Comparison of ENCODE assay signal across 8 mouse cellular contexts in the genomic region with DNA sequence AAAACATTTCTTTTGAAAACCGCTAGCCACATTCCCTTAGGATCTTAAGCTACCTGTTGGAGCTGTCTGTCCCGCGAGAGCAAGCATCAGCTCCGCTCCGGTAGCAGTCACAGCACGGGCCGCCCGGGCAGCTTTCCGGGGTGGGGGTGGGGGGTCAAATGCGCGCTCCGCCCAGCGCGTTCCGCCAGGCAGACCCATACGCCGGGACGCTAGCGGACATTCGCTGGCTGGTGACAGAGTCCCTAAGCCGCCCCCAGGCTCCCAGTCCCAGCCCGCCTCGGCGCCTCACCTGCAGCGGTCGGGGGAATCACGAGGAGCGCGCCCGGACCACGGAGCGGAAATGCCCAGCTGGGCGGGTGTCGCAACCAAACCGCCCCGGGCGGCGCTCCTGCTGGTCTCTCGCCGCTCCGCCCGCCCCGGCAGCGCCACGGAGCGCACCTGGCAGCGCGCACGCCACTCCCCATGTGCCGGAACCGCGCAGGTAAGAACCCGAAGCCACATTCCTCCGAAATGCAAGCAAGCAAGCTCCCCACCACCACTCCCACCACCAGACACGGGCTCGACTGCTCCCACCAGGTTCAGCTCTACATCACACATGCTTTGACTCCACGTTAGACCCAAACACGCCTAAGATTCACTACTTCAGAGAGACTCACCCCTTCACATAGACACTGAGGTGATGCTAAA. TPM values are rescaled to one million over a fixed set of nuclear protein-coding genes. Genes with fewer than 3 reads are reported as not detected.
DNase-seq lines count a peak whose midpoint lies in the region; ATAC-seq and TF ChIP-seq lines count a peak whose summit lies in the region.

No protein-coding gene starts in this region.

- H3K9ac ChIP-seq in embryonic facial prominence, embryonic 13.5 days, result peak overlapping the region; percentile 75
- peak overlapping the region; percentile 91 for H3K9ac ChIP-seq in heart, adult 2 months (ENCODE audit: low read depth, low read length)
- peak overlapping the region; percentile 33 for H3K9ac ChIP-seq in limb, embryonic 15.5 days
- H3K9ac ChIP-seq in midbrain, embryonic 16.5 days (ENCODE audit: low read depth, low read length), result peak overlapping the region; percentile 71

- no peaks in the 10 kb centered on the region for H3K36me3 ChIP-seq in embryonic facial prominence, embryonic 13.5 days
- H3K36me3 ChIP-seq in heart, adult 2 months (ENCODE audit: control insufficient read depth, insufficient read depth, low read length), result no peaks in the 10 kb centered on the region
- no peaks in the 10 kb centered on the region for H3K36me3 ChIP-seq in kidney, adult 2 months (ENCODE audit: control insufficient read depth, insufficient read depth, low read length)
- no peaks in the 10 kb centered on the region for H3K36me3 ChIP-seq in limb, embryonic 15.5 days
- no peaks in the 10 kb centered on the region for H3K36me3 ChIP-seq in midbrain, embryonic 16.5 days (ENCODE audit: control insufficient read depth, insufficient read depth, low read length)

- peak; percentile 93 for DNase-seq in A20 (ENCODE audit: low read depth, low spot score)
- DNase-seq in adrenal gland, postnatal 36 days, result peak; percentile 78 to 85
- DNase-seq in heart, adult 2 months, result peak; percentile 77 to 79
- DNase-seq in kidney, adult 2 months, result peak; percentile 88
- peak; percentile 60 to 76 for DNase-seq in spleen, postnatal 10 days (ENCODE audit: low spot score in 2 of 2)

- no peaks in the 10 kb centered on the region for H3K27me3 ChIP-seq in embryonic facial prominence, embryonic 13.5 days
- no peaks in the 10 kb centered on the region for H3K27me3 ChIP-seq in heart, adult 2 months (ENCODE audit: control insufficient read depth, insufficient read depth, low read length)
- no peaks in the 10 kb centered on the region for H3K27me3 ChIP-seq in kidney, adult 2 months (replicated peaks; ENCODE audit: control insufficient read depth, insufficient read depth, low read length)
- no peaks in the 10 kb centered on the region for H3K27me3 ChIP-seq in limb, embryonic 15.5 days
- H3K27me3 ChIP-seq in midbrain, embryonic 16.5 days (ENCODE audit: control insufficient read depth, insufficient read depth, low read depth, low read length), result peaks cover 19% of the 10 kb centered on the region; the same call in 1 of the 2 replicates

- H3K4me3 ChIP-seq in embryonic facial prominence, embryonic 13.5 days, result peak overlapping the region; percentile 71
- peak overlapping the region; percentile 74 for H3K4me3 ChIP-seq in heart, adult 2 months
- H3K4me3 ChIP-seq in kidney, adult 2 months (ENCODE audit: insufficient read depth, low read depth, low read length), result peak overlapping the region; percentile 61
- peak overlapping the region; percentile 65 for H3K4me3 ChIP-seq in limb, embryonic 15.5 days
- H3K4me3 ChIP-seq in midbrain, embryonic 16.5 days (ENCODE audit: low read depth, low read length), result peak overlapping the region; percentile 62

- peak overlapping the region; percentile 91 for H3K4me2 ChIP-seq in embryonic facial prominence, embryonic 13.5 days
- H3K4me2 ChIP-seq in limb, embryonic 15.5 days, result peak overlapping the region; percentile 95
- H3K4me2 ChIP-seq in midbrain, embryonic 16.5 days (ENCODE audit: low read length), result peak overlapping the region; percentile 93

- peaks cover 11% of the 10 kb centered on the region; the same call in 1 of the 2 replicates for H3K4me1 ChIP-seq in embryonic facial prominence, embryonic 13.5 days
- peaks cover 2% of the 10 kb centered on the region; the same call in 1 of the 2 replicates for H3K4me1 ChIP-seq in heart, adult 2 months (ENCODE audit: control insufficient read depth, insufficient read depth, low read length)
- H3K4me1 ChIP-seq in kidney, adult 2 months (ENCODE audit: control insufficient read depth, insufficient read depth, low read length), result peaks cover 17% of the 10 kb centered on the region; the same call in 1 of the 2 replicates
- H3K4me1 ChIP-seq in limb, embryonic 15.5 days, result 0 out of 2 replicates have a peak, but pooled peaks cover 4% of the 10 kb centered on the region
- H3K4me1 ChIP-seq in midbrain, embryonic 16.5 days (ENCODE audit: control insufficient read depth, insufficient read depth, low read length), result peaks cover 7% of the 10 kb centered on the region; the same call in 1 of the 2 replicates

- intact Hi-C loops in heart, adult 2 months (cut with DNase I), result loop anchor here (2.0 kb wide), 1 partner anchor 70 kb away; no protein-coding TSS in a partner anchor

- TF ChIP-seq EP300 in heart, adult 2 months (IDR thresholded peaks at IDR 0.05; ENCODE audit: insufficient read depth, low read depth, low read length), result no peak

- no peak for TF ChIP-seq POLR2A in heart, adult 2 months (IDR thresholded peaks at IDR 0.05; ENCODE audit: insufficient read depth, low read depth, low read length)
- no peak for TF ChIP-seq POLR2A in kidney, adult 2 months (IDR thresholded peaks at IDR 0.05; ENCODE audit: low read depth, low read length)

- WGBS in embryonic facial prominence, embryonic 13.5 days, result under 1% methylated on average over 58 of the region's 58 CpGs
- WGBS in heart, adult 2 months, result under 1% methylated on average over 57 of the region's 58 CpGs
- under 1% methylated on average over 57 of the region's 58 CpGs for WGBS in kidney, adult 2 months
- under 1% methylated on average over 58 of the region's 58 CpGs for WGBS in limb, embryonic 15.5 days
- under 1% methylated on average over 54 of the region's 58 CpGs for WGBS in midbrain, embryonic 16.5 days

- H3K9me3 ChIP-seq in embryonic facial prominence, embryonic 13.5 days, result peaks cover 5% of the 10 kb centered on the region; the same call in 1 of the 2 replicates
- no peaks in the 10 kb centered on the region for H3K9me3 ChIP-seq in limb, embryonic 15.5 days
- H3K9me3 ChIP-seq in midbrain, embryonic 16.5 days (replicated peaks; ENCODE audit: control insufficient read depth, low read length, poor library complexity, severe bottlenecking), result 0 out of 2 replicates have a peak, but pooled peaks cover 6% of the 10 kb centered on the region

- 0 out of 2 replicates have a peak, but pooled peaks have one; percentile 9 for TF ChIP-seq CTCF in heart, adult 2 months (IDR thresholded peaks at IDR 0.05)
- TF ChIP-seq CTCF in kidney, adult 2 months (conservative IDR thresholded peaks at IDR 0.05; ENCODE audit: insufficient read depth, insufficient read length, low read depth, low read length), result no peak

- H3K79me2 ChIP-seq in heart, adult 2 months (replicated peaks; ENCODE audit: control insufficient read depth, insufficient read depth, low read length), result no peaks in the 10 kb centered on the region

- H3K27ac ChIP-seq in embryonic facial prominence, embryonic 13.5 days, result no peak overlapping the region
- H3K27ac ChIP-seq in heart, adult 2 months, result peak overlapping the region; percentile 79
- H3K27ac ChIP-seq in kidney, adult 2 months (ENCODE audit: insufficient read depth, low read depth, low read length), result peak overlapping the region; percentile 84
- no peak overlapping the region for H3K27ac ChIP-seq in limb, embryonic 15.5 days
- H3K27ac ChIP-seq in midbrain, embryonic 16.5 days (ENCODE audit: low read length), result no peak overlapping the region

- ATAC-seq in embryonic facial prominence, embryonic 13.5 days (ENCODE audit: insufficient number of reproducible peaks, insufficient read depth, low FRiP score, low TSS enrichment, low read depth), result peak; percentile 58; the same call in 1 of the 2 replicates
- ATAC-seq in limb, embryonic 15.5 days (ENCODE audit: insufficient number of reproducible peaks, low FRiP score, low TSS enrichment, low read depth), result peak; percentile 61; the same call in 1 of the 2 replicates
- peak; percentile 81 for ATAC-seq in midbrain, embryonic 16.5 days

RNA-seq across cellular contexts. Expression of a gene that starts 0.6 kb away (rescaled TPM):
- 10 to 100 TPM; 37.0 to 55.3 TPM for total RNA-seq in adrenal gland, postnatal 36 days (2021)
- 9.7 and 12.1 TPM in 2 replicates for polyA plus RNA-seq in embryonic facial prominence, embryonic 13.5 days (2015; fragmentation: Nextera tagmentation; extraction: Ambion mirVana)
- 10 to 100 TPM; 22.5 to 25.6 TPM for total RNA-seq in heart, adult 2 months (2021)
- polyA plus RNA-seq in heart, adult 2 months (2012; rRNA removed), result 27.1 and 40.9 TPM in 2 replicates
- polyA plus RNA-seq in kidney, adult 2 months (2012; rRNA removed), result 251 and 255 TPM in 2 replicates
- polyA plus RNA-seq in limb, embryonic 15.5 days (2015; fragmentation: Nextera tagmentation; extraction: Ambion mirVana), result 5.1 and 5.8 TPM in 2 replicates
- 6.8 and 8.7 TPM in 2 replicates for polyA plus RNA-seq in midbrain, embryonic 16.5 days (2015; fragmentation: Nextera tagmentation; extraction: Ambion mirVana)

Comparison
In these comparisons a context has a peak if more than half of its experiments do, and no peak if none do; other contexts are left out.
1. H3K27ac ChIP-seq: peak in heart, adult 2 months (single experiment) and kidney, adult 2 months (single experiment); none in embryonic facial prominence, embryonic 13.5 days (single experiment), limb, embryonic 15.5 days (single experiment) and midbrain, embryonic 16.5 days (single experiment).
2. H3K9ac ChIP-seq: peak in every context shown above with its lines; median percentile 91 in heart, adult 2 months; 75 in embryonic facial prominence, embryonic 13.5 days; 71 in midbrain, embryonic 16.5 days; 33 in limb, embryonic 15.5 days.
3. Peak in every context shown above with its lines, with median percentiles within 50 percentile points of each other: DNase-seq, ATAC-seq, H3K4me2 ChIP-seq and H3K4me3 ChIP-seq.